Mouse (Mus musculus) liver, embryonic 14.5 days (tissue): Measurements from ENCODE around the gene Denr.

Experiments used
- CTCF ChIP-seq: IDR thresholded peaks from 2 replicates; pipeline ENCODE4 v1.5.1; 2016; ENCODE audit warnings: antibody characterized with exemption, low read depth, control low read depth
- EP300 ChIP-seq: IDR thresholded peaks from 2 replicates; pipeline ENCODE4 v1.6.1; 2016; ENCODE audit warnings: antibody characterized with exemption, low read depth

GRCm38 (mm10) chr5:123969216-123969615, 62.2 kb downstream of the Denr start:
- TF ChIP-seq CTCF, result no peak
- no peak for TF ChIP-seq EP300
